Mouse (Mus musculus) bone marrow, adult 2 months (tissue): ENCODE measurements at regions not wholly inside any gene's neighbourhood (a gene's known extent, or its start where the extent isn't known, plus 50 kb on each side); places are given as distances from the start of the nearest gene placed in this dataset.

Experiments used
- CTCF ChIP-seq: fragments of 200-500 bp; IDR thresholded peaks from 2 replicates; pipeline ENCODE4 v1.5.1; 2011; ENCODE audit warnings: low read length, control low read depth; ENCODE audit not compliant: control insufficient read depth, insufficient read depth
- POLR2A ChIP-seq: fragments of 200-500 bp; IDR thresholded peaks from 2 replicates; pipeline ENCODE4 v1.6.1; 2011; ENCODE audit warnings: low read depth, mild to moderate bottlenecking, control low read depth, low read length, borderline replicate concordance; ENCODE audit not compliant: control insufficient read depth

GRCm38 (mm10) chr7:129941311-129942029 lies 349.8 kb downstream of the Wdr11 start:
- no peak for TF ChIP-seq CTCF
- TF ChIP-seq POLR2A, result no peak
